Mouse (Mus musculus) G1E (cell line): Measurements from ENCODE around the gene Acsl6.

ENCODE experiments used
- CTCF ChIP-seq: IDR thresholded peaks from 2 replicates; pipeline ENCODE4 v1.5.1; 2012; ENCODE audit warnings: low read depth, low read length, inconsistent platforms, mixed read lengths
- TAL1 ChIP-seq: conservative IDR thresholded peaks from 2 replicates; pipeline ENCODE4 v1.6.1; 2012; ENCODE audit warnings: low read depth, low read length, inconsistent platforms, mixed read lengths

- TF ChIP-seq CTCF = no peak
- no peak for TF ChIP-seq TAL1
Observed at GRCm38 (mm10) chr11:54321802-54322532, 18.4 kb downstream of the Acsl6 start.
